Mouse (Mus musculus): ENCODE data around the gene Cartpt.
A peak's percentile ranks its signal among the peaks of the same experiment; 100 is the strongest.
"Not testable (repeated sequence)": the region's sequence is repeated elsewhere in the genome, so short reads cannot be mapped to it uniquely, and the experiment has no call there.

Cartpt gene

DNA sequence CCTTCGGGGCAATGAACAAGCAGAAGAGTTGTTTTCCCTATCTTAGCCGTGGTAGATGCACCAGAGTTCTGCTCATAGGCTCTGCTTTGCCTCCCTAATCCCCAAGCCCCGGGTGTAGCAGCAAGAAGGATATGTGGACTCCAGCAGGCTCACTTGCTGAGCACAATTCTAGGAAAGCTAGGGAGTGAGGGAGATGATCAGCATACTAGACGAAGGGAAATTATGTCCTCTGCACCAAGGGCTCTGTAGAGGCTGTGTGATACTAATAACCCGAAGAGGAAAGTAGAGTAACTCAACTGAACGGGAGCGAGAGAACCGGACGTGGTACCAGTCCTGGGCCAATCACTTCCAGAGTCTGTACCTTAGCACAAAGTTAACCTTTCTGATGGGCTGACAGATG lies at the start of gene Cartpt:
Gene Cartpt (minus strand): TSS at position 127 of the 400 bp plus-strand sequence.
- DNase-seq (ENCODE audit: low spot score in 2 of 2): no peak

DNA sequence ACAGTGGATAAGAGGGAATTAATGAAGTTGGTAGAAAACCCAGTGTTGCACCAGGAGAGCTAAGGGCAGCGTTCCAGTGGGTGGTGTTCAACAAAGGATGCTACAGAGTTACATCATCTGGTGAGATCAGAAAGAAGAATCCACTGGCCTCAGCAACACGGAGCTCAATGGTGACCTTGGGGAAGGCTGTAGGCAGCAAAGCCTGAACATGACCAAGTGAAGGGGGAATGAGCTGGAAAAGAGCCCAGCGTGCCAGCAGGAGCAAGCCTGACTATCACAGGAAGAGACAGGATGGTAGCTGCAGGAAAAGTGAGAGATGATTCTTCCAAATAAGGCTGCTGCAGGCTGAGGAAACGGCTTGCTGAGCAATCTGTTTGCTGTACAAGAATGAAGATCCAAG lies 46.5 kb upstream of the Cartpt start:
- DNase-seq (ENCODE audit: low spot score in 2 of 2): no peak

DNA sequence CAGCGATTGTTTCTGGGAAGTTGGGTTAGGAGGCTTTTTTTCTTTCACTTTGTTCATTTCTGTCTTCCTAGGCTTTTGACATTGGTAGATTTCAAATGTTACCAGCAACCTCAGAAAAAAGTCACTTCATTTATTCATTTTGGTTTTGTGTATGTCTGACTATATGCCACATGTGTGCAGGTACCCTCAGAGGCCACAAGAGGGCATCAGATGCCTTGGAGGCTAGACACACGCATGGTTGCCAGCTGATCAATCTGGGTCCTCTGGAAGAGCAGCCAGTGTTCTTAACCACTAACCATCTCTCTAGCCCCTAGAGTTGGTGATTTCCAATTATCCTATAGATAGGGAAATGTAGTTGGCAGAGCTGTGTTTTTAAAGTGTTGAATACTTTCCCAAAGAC lies 42.6 kb upstream of the Cartpt start:
- DNase-seq (ENCODE audit: low spot score in 2 of 2): no peak

- no peak for DNase-seq (ENCODE audit: low spot score in 2 of 2)
Observed at GRCm38 (mm10) chr13:99940601-99941000, 39.7 kb upstream of the Cartpt start.

DNA sequence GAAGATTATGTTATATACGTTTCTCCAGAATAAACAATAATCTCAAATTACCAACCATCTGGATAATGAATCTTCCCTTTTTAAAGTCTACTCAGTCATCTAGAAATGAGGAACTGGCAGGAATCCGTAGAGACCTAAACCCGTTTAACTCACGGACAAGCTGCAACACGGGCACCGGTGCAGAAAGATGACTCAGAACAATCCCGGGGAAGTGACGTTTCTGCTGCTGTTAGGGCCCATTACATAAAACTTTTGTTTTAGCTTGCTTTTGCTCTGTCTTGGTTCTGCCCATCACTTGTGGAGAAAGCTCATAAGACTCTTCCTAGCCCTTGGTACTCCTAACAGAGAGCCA lies 38.4 kb upstream of the Cartpt start:
- DNase-seq (ENCODE audit: low spot score in 2 of 2): no peak

GRCm38 (mm10) chr13:99938606-99939319 lies 37.9 kb upstream of the Cartpt start:
- DNase-seq (ENCODE audit: low spot score in 2 of 2): no peak

DNA sequence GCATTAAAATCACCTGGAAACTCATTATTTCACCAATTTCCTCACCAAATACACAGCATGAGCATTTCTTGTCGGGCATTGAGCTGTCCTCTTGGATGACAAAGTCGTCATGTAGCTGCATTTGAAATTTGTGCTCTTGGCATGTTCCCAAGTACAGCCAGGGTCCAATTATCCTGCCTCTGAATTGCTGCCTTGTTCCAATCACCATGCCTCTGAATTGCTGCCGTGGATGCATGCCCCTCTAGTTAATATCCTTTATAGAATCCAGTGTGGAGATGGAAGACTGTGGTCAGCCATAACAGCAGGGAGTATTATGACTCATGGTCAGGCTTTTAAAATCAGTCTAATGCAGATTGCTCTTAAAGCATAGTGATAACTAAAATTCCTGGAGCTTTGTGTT lies 36.9 kb upstream of the Cartpt start:
- DNase-seq (ENCODE audit: low spot score in 2 of 2): no peak

GRCm38 (mm10) chr13:99932406-99932805 lies 31.5 kb upstream of the Cartpt start:
- no peak for DNase-seq (ENCODE audit: low spot score in 2 of 2)

GRCm38 (mm10) chr13:99931502-99931901 lies 30.6 kb upstream of the Cartpt start:
- no peak for DNase-seq (ENCODE audit: low spot score in 2 of 2)

DNA sequence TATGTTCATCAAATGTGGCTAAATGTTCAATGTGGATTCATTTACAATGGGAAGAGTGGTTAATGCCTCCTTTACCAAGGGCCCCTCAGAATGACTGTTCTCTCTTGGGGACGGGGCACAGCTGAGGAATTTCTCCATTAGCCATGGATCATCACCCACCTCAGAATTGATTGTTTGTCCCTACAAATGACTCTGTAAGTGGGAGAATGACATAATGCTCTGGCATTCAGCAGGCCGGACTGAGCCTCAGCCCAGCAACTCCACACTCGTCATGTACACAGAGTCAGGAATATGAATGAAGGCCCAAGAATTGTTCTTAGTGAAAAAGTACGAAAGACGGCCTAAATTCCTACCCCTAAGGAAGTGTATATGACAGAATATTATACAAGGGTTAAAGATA lies 25.4 kb upstream of the Cartpt start:
- no peak for DNase-seq (ENCODE audit: low spot score in 2 of 2)

DNA sequence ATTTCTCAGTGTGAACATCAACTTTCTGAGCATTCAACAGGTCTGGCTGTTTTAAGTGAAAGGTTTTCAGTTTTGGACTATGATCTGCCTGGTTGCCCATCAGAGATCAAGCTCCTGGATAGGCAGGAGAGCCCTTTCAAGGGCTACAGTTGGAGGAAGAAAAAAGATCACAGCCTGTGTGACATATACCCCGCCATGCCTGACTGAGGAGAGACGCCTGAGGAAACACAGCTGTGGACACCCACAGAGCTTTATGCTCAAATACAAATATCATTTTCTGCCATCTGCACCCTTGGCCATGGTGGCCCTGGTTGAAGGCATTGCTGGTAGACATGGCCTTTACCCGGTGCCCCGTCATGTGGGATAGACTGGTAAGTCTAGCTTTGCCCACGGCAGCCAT lies 14.7 kb upstream of the Cartpt start:
- no peak for DNase-seq (ENCODE audit: low spot score in 2 of 2)

DNA sequence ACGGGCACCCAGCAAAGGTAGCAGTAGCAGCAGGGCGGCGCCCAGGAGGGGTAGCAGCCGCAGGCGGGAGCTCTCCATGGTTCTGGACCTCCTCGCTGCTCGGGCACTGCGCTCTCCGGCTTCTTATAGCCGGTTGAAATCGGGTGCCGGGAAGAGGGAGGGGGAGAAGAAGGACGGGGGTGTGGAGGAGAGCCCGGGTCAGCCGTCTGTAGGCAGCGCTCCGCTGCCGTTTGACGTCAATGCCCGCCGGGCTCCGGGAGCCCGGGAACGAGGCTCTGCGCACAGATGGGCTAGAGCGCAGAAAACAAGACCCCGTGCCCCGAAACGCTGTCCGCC lies 366 bp downstream of the Cartpt start:
- no peak for DNase-seq (ENCODE audit: low spot score in 2 of 2)

DNA sequence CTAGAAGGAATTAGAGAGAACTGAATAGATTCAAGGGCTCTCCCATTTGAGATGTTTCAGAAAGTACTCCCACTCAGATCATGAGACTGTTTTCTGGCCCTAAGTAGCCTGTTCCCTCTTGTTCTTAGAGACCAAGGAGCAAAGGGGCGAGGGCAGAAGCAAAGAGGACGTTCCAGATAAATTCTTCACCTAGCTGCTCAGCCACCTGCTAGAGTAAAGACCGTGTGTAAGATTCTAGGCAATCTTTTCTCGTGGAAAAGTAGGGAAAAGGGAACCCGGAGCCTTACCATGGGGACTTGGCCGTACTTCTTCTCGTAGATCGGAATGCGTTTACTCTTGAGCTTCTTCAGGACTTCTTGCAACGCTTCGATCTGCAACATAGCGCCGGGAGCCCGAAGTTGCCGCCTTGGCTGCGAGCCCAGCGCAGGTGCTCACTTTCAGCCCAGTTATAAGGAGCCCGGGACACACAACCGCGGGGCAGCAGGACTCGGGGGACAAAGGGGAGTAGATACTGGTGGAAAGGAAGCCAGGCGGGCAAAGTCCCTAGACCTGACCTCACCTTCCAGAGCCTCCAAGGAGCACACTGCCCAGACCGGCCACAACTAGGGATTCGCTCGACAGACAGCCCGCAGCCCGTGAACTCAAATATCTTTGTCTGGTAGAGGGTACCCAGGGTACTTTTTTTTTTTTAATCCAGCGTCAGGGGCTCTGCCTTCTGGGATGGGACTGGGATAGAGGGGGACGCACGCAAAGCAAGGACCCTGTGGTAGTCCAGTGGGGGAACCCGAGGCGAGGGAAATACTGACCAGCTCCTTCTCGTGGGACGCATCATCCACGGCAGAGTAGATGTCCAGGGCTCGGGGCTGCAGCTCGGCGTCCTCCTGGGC lies 978 bp downstream of the Cartpt start:
- DNase-seq (ENCODE audit: low spot score in 2 of 2): no peak

DNA sequence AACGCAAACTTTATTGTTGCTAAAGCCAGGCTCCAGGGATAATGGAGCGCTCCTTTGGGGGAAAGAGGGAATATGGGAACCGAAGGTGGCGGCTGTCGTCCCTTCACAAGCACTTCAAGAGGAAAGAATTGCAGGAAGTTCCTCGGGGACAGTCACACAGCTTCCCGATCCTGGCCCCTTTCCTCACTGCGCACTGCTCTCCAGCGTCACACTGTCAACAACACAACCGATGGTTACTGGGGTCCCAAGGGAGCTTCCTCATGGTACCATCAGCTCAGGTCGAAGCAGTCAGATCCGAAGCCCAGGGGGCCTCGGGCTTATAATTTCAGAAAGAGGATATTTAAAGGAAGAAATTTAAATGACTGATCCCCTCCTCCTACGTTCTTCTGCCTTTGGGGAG lies 2.1 kb downstream of the Cartpt start:
- no peak for DNase-seq (ENCODE audit: low spot score in 2 of 2)

DNA sequence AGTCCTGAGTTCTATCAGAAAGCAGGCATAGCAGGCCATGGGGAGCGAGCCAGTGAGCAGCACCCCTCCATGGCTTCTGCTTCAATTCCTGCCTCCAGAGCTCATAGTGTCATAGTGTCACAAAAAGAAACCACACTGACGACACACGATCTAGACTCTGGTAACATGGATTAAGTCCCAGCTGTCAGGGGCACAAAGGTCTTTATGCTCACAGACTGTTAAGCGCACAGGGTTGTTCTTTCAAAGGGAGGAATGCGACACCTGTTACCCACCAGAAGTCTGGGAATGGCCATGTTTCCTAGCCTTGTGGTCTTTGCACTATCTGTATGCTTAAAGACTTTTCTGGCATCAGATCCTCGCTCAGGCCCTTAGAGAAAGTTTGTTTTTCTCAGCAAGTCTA lies 15.3 kb downstream of the Cartpt start:
- no peak for DNase-seq (ENCODE audit: low spot score in 2 of 2)

DNA sequence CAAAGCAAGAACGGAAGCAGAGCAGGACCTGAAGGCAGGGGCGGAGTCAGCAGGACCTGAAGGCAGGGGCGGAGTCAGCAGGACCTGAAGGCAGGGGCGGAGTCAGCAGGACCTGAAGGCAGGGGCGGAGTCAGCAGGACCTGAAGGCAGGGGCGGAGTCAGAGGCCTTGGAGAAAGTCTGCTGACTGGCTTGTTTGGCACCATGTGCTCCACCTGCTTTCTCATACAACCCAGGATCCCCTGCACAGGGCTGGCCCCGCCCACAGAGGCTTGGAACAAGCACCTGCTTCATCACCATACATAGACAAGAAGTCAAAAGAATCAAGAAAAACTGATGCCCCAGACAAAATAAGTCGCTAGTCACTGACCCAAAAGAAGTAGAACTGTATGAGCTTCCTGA lies 19.1 kb downstream of the Cartpt start:
- DNase-seq (ENCODE audit: low spot score in 2 of 2): not testable (repeated sequence)

DNA sequence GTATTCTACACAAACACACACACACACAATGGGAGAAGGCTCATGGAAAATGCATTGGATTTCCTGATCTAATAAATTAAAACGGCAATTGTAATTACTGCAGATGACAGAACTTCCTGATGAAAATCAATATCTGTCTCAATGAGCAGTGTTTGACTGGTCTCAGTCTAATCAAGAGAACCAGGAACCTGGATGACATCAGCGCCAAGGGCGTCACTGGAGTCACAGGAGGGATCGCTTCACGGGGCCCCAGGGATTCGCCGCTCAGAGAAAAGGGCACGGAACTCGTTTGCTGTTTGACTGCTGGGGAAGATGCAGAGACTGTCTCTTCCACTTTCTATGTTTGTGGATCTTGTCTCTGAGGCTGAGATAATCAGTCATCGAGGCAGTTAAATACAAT lies 21.2 kb downstream of the Cartpt start:
- DNase-seq (ENCODE audit: low spot score in 2 of 2): no peak

GRCm38 (mm10) chr13:99872059-99872458 lies 28.8 kb downstream of the Cartpt start:
- no peak for DNase-seq (ENCODE audit: low spot score in 2 of 2)

DNA sequence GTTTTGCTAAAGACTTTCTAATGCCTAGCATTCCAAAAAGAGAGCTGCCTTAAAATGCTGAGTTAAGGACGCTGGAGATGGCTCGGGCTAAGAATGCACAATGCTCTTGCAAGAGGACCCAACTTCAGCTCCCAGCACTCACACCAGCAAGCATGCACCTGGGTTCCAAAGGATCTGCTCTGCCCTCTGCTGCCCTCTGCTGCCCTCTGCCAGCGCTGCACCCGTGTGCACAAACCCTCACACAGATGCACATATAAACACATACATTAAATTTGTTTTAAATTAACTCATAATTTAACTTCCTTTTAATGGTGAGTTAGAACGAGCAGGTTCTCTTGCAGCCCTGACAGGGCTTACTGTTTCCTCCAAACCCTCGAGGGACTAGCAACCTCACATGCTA lies 32.5 kb downstream of the Cartpt start:
- no peak for DNase-seq (ENCODE audit: low spot score in 2 of 2)

DNA sequence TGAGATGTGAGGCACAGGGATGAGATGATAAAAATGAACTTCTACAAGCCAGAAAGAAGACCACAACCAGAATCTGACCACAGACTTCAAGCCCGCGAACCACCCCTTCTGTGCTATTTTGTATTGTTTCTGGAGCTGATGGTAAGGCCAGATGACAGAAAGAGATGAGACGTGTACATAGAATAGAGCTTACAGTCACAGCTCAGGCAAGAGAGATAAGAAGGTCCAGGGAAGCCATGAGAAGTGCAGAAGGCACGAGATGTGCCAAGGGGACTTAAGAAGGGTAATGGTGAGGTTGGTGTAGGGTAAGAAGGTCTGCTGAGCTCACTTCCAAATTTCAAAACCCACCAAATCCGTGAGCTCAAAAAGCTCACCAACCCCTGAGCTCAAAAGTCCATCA lies 36.6 kb downstream of the Cartpt start:
- DNase-seq (ENCODE audit: low spot score in 2 of 2): no peak

- DNase-seq (ENCODE audit: low spot score in 2 of 2): no peak
Observed at GRCm38 (mm10) chr13:99860670-99861069, 40.2 kb downstream of the Cartpt start.

DNA sequence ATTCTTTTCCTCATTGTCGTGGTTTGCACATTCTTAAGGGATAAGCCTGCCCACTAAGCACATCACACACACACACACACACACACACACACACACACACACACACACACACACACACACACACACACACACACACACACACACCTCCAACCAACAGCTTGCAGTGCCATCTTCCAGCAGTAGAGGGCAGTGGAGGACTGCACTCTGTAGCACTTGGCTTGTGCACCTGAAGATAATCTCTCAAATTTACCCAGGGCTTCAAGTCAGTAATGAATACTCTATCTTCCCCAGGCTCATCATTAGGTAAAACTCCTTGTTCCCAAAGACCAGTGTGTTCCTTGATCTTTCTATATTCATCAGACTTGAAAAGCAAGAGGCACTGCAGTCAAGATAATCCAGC lies 41.8 kb downstream of the Cartpt start:
- peak; percentile 43 to 46 for DNase-seq (ENCODE audit: low spot score in 2 of 2)

DNA sequence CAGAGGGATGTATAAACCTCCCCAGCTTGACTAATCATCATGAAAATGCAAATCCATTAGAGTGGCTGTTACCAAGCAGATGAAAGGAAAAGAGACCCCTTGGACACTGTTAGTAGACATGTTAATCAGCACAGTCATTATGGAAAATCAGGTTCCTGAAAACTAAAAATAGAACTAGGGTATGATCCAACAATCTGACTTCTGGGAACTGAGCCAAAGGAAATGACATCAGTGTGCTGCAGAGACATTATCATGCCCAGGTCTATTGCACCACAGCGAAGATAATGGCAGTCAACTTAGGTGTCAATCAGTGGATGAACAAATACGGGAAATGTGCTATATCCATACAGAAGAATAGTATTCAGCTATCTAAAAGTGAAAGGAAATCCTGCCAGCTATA lies 43.0 kb downstream of the Cartpt start:
- no peak for DNase-seq (ENCODE audit: low spot score in 2 of 2)

GRCm38 (mm10) chr13:99857336-99857735 lies 43.6 kb downstream of the Cartpt start:
- DNase-seq (ENCODE audit: low spot score in 2 of 2): no peak
